Mouse (Mus musculus) kidney, adult 11 months (tissue): ENCODE measurements around the gene Zfp658.

Experiments used
- DNase-seq: peaks from one replicate; pipeline ENCODE4 v3.0.0; 2022

Gene Zfp658

GRCm38 (mm10) chr7:43562006-43562633, at the start of gene Zfp658:
Gene Zfp658, plus strand, starts transcription at chr7:43562256.
- peak; percentile 82 for DNase-seq

- no peak for DNase-seq
Observed at GRCm38 (mm10) chr7:43512519-43512918, 49.5 kb upstream of the Zfp658 start.

GRCm38 (mm10) chr7:43515076-43515475, 47.0 kb upstream of the Zfp658 start:
- no peak for DNase-seq

- no peak for DNase-seq
Observed at GRCm38 (mm10) chr7:43518341-43518740, 43.7 kb upstream of the Zfp658 start.

GRCm38 (mm10) chr7:43522776-43523175, 39.3 kb upstream of the Zfp658 start:
- no peak for DNase-seq

GRCm38 (mm10) chr7:43525313-43525712, 36.7 kb upstream of the Zfp658 start:
- no peak for DNase-seq

- no peak for DNase-seq
Observed at GRCm38 (mm10) chr7:43530216-43530785, 31.8 kb upstream of the Zfp658 start.

- DNase-seq = no peak
Observed at GRCm38 (mm10) chr7:43532936-43533505, 29.0 kb upstream of the Zfp658 start.

GRCm38 (mm10) chr7:43538524-43538923, 23.5 kb upstream of the Zfp658 start:
- no peak for DNase-seq

- DNase-seq = no peak
Observed at GRCm38 (mm10) chr7:43544225-43544977, 17.7 kb upstream of the Zfp658 start, which contains the start of gene Cd33. Gene Cd33, minus strand, starts transcription at chr7:43544428.

- no peak for DNase-seq
Observed at GRCm38 (mm10) chr7:43545656-43546545, 16.2 kb upstream of the Zfp658 start.

- DNase-seq = no peak
Observed at GRCm38 (mm10) chr7:43547666-43548065, 14.4 kb upstream of the Zfp658 start.

- DNase-seq = no peak
Observed at GRCm38 (mm10) chr7:43548206-43548605, 13.8 kb upstream of the Zfp658 start.

- no peak for DNase-seq
Observed at GRCm38 (mm10) chr7:43553153-43553552, 8.9 kb upstream of the Zfp658 start.

GRCm38 (mm10) chr7:43554550-43554949, 7.5 kb upstream of the Zfp658 start:
- no peak for DNase-seq

- no peak for DNase-seq
Observed at GRCm38 (mm10) chr7:43555351-43555750, 6.7 kb upstream of the Zfp658 start.

- DNase-seq = no peak
Observed at GRCm38 (mm10) chr7:43556901-43557300, 5.2 kb upstream of the Zfp658 start.

- DNase-seq = peak; percentile 21
Observed at GRCm38 (mm10) chr7:43562651-43563070, 605 bp downstream of the Zfp658 start.

GRCm38 (mm10) chr7:43563300-43563699, 1.2 kb downstream of the Zfp658 start:
- DNase-seq = no peak

GRCm38 (mm10) chr7:43571216-43571615, 9.2 kb downstream of the Zfp658 start:
- DNase-seq = no peak

- peak; percentile 96 for DNase-seq
Observed at GRCm38 (mm10) chr7:43579440-43580171, 17.6 kb downstream of the Zfp658 start, which contains the start of gene Zfp719. Gene Zfp719, plus strand, starts transcription at chr7:43579610.

GRCm38 (mm10) chr7:43580526-43580925, 18.5 kb downstream of the Zfp658 start:
- no peak for DNase-seq
